Mouse (Mus musculus): Measurements from ENCODE around the gene Pck2. TPM values are rescaled to one million over a fixed set of nuclear protein-coding genes. Genes with fewer than 3 reads are reported as not detected.

Pck2 gene
- polyA plus RNA-seq, 1 experiment from 2014 or later = 4.7 TPM

GRCm38 (mm10) chr14:55598521-55599390 is 58.7 kb downstream of the Pck2 start:
- DNase-seq (ENCODE audit: low spot score) = no peak

Other genes starting within 250 kb of the Pck2 start
- 62.4 and 63.8 TPM in 2 replicates for gene Dhrs4, start 61.5 kb upstream of the Pck2 start, polyA plus RNA-seq (2015; fragmentation: Nextera tagmentation; extraction: Ambion mirVana)
- gene Carmil3, start 49.6 kb upstream of the Pck2 start, polyA plus RNA-seq (2015; fragmentation: Nextera tagmentation; extraction: Ambion mirVana) = 1.1 and 1.3 TPM in 2 replicates
- gene Cpne6, start 29.8 kb upstream of the Pck2 start, polyA plus RNA-seq (2015; fragmentation: Nextera tagmentation; extraction: Ambion mirVana) = 0.31 and 0.39 TPM in 2 replicates
- gene Nrl, start 15.3 kb upstream of the Pck2 start, polyA plus RNA-seq (2015; fragmentation: Nextera tagmentation; extraction: Ambion mirVana) = 0.07 and 0.08 TPM in 2 replicates
- gene Dcaf11, start 19.7 kb downstream of the Pck2 start, polyA plus RNA-seq (2015; fragmentation: Nextera tagmentation; extraction: Ambion mirVana) = 50.3 and 55.9 TPM in 2 replicates
- gene A730061H03Rik, start 20.1 kb downstream of the Pck2 start, polyA plus RNA-seq (2015; fragmentation: Nextera tagmentation; extraction: Ambion mirVana) = 2.1 and 3.2 TPM in 2 replicates
- 0.26 and 0.33 TPM in 2 replicates for gene Fitm1, start 35.4 kb downstream of the Pck2 start, polyA plus RNA-seq (2015; fragmentation: Nextera tagmentation; extraction: Ambion mirVana)
- 281 and 294 TPM in 2 replicates for gene Psme1, start 37.9 kb downstream of the Pck2 start, polyA plus RNA-seq (2015; fragmentation: Nextera tagmentation; extraction: Ambion mirVana)
- gene Emc9, start 45.0 kb downstream of the Pck2 start, polyA plus RNA-seq (2015; fragmentation: Nextera tagmentation; extraction: Ambion mirVana) = 4.8 and 5.6 TPM in 2 replicates
- 604 and 625 TPM in 2 replicates for gene Psme2, start 50.8 kb downstream of the Pck2 start, polyA plus RNA-seq (2015; fragmentation: Nextera tagmentation; extraction: Ambion mirVana)
- 18.0 and 22.6 TPM in 2 replicates for gene Rnf31, start 51.4 kb downstream of the Pck2 start, polyA plus RNA-seq (2015; fragmentation: Nextera tagmentation; extraction: Ambion mirVana)
- gene Irf9, start 63.3 kb downstream of the Pck2 start, polyA plus RNA-seq (2015; fragmentation: Nextera tagmentation; extraction: Ambion mirVana) = 46.6 and 50.2 TPM in 2 replicates
- 0.57 and 0.98 TPM in 2 replicates for gene Rec8, start 77.8 kb downstream of the Pck2 start, polyA plus RNA-seq (2015; fragmentation: Nextera tagmentation; extraction: Ambion mirVana)
- gene Ipo4, start 95.7 kb downstream of the Pck2 start, polyA plus RNA-seq (2015; fragmentation: Nextera tagmentation; extraction: Ambion mirVana) = 32.8 and 39.6 TPM in 2 replicates
- gene Gm49378, start 97.6 kb downstream of the Pck2 start, polyA plus RNA-seq (2015; fragmentation: Nextera tagmentation; extraction: Ambion mirVana) = 0.71 and 1.7 TPM in 2 replicates
- gene Tm9sf1, start 103.5 kb downstream of the Pck2 start, polyA plus RNA-seq (2015; fragmentation: Nextera tagmentation; extraction: Ambion mirVana) = 71.6 and 76.7 TPM in 2 replicates
- gene Tssk4, start 109.9 kb downstream of the Pck2 start, polyA plus RNA-seq (2015; fragmentation: Nextera tagmentation; extraction: Ambion mirVana) = 0.62 and 0.81 TPM in 2 replicates
- gene Mdp1, start 120.2 kb downstream of the Pck2 start, polyA plus RNA-seq (2015; fragmentation: Nextera tagmentation; extraction: Ambion mirVana) = 78.1 and 80.2 TPM in 2 replicates
- gene Gmpr2, start 131.7 kb downstream of the Pck2 start, polyA plus RNA-seq (2015; fragmentation: Nextera tagmentation; extraction: Ambion mirVana) = 67.1 and 71.3 TPM in 2 replicates
- 529 and 550 TPM in 2 replicates for gene Nedd8, start 131.9 kb downstream of the Pck2 start, polyA plus RNA-seq (2015; fragmentation: Nextera tagmentation; extraction: Ambion mirVana)
- gene Tinf2, start 141.6 kb downstream of the Pck2 start, polyA plus RNA-seq (2015; fragmentation: Nextera tagmentation; extraction: Ambion mirVana) = 55.4 and 57.7 TPM in 2 replicates
- 2.0 and 3.0 TPM in 2 replicates for gene Tgm1, start 173.7 kb downstream of the Pck2 start, polyA plus RNA-seq (2015; fragmentation: Nextera tagmentation; extraction: Ambion mirVana)
- gene Rabggta, start 182.0 kb downstream of the Pck2 start, polyA plus RNA-seq (2015; fragmentation: Nextera tagmentation; extraction: Ambion mirVana) = 32.2 and 39.4 TPM in 2 replicates
- 63.6 and 65.8 TPM in 2 replicates for gene Dhrs1, start 205.4 kb downstream of the Pck2 start, polyA plus RNA-seq (2015; fragmentation: Nextera tagmentation; extraction: Ambion mirVana)
- 37.8 and 47.2 TPM in 2 replicates for gene Nop9, start 205.4 kb downstream of the Pck2 start, polyA plus RNA-seq (2015; fragmentation: Nextera tagmentation; extraction: Ambion mirVana)
- gene Cideb, start 218.2 kb downstream of the Pck2 start, polyA plus RNA-seq (2015; fragmentation: Nextera tagmentation; extraction: Ambion mirVana) = 0.14 TPM in 1 of 2 replicates, not detected in the other
- gene Ltb4r2, start 221.2 kb downstream of the Pck2 start, polyA plus RNA-seq (2015; fragmentation: Nextera tagmentation; extraction: Ambion mirVana) = 0.78 and 1.2 TPM in 2 replicates
- gene Ltb4r1, start 225.7 kb downstream of the Pck2 start, polyA plus RNA-seq (2015; fragmentation: Nextera tagmentation; extraction: Ambion mirVana) = 3.7 and 4.3 TPM in 2 replicates
- 2.2 and 2.7 TPM in 2 replicates for gene Adcy4, start 243.8 kb downstream of the Pck2 start, polyA plus RNA-seq (2015; fragmentation: Nextera tagmentation; extraction: Ambion mirVana)
- gene Ripk3, start 248.6 kb downstream of the Pck2 start, polyA plus RNA-seq (2015; fragmentation: Nextera tagmentation; extraction: Ambion mirVana) = 70.3 and 76.2 TPM in 2 replicates